Mouse (Mus musculus) retina, adult 2 months (tissue): ENCODE data around the gene Lix1l.
"Not testable (repeated sequence)": the region's sequence is repeated elsewhere in the genome, so short reads cannot be mapped to it uniquely, and the experiment has no call there.

Source experiments
- DNase-seq: peaks from one replicate; pipeline ENCODE4 v3.0.0-alpha.2; 2012; ENCODE audit warnings: low read depth, low spot score

Lix1l gene

GRCm38 (mm10) chr3:96629729-96630600 lies 29.0 kb downstream of the Lix1l start, which contains the start of gene Rbm8a:
Rbm8a (plus strand) TSS chr3:96629933.
- peak; percentile 98 for DNase-seq

- no peak for DNase-seq
Observed at GRCm38 (mm10) chr3:96632058-96632457, 31.1 kb downstream of the Lix1l start.

DNA sequence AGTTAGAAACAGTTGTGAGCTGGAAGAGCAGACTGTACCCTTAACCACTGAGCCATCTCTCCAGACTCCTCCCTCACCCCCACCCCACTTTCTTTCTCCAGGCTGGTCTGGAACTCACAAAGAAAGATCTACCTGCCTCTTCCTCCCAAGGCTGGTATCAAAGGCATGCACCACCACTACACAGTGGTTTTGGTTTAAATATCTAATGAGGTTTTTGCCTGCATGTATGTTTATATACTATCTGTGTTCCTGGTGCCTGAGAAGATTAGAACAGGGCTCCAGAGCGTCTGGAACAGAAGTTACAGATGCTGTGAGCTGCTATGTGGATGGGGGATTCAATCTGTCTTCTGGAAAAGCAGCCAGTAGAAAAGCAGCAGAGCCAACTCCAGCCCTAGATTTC lies 33.1 kb downstream of the Lix1l start:
- no peak for DNase-seq

- DNase-seq: peak; percentile 69
Observed at GRCm38 (mm10) chr3:96634928-96635879, 34.3 kb downstream of the Lix1l start, which contains the start of the genes Pex11b and Gm42957. Pex11b (plus strand) TSS chr3:96635376. Gm42957 (plus strand) TSS chr3:96635474.

- DNase-seq: no peak
Observed at GRCm38 (mm10) chr3:96635906-96636305, 35.0 kb downstream of the Lix1l start.

- DNase-seq: no peak
Observed at GRCm38 (mm10) chr3:96636448-96636847, 35.5 kb downstream of the Lix1l start.

GRCm38 (mm10) chr3:96639219-96639618 lies 38.3 kb downstream of the Lix1l start:
- no peak for DNase-seq

- DNase-seq: no peak
Observed at GRCm38 (mm10) chr3:96645018-96645649, 44.2 kb downstream of the Lix1l start, which contains the start of gene Itga10. Itga10 (plus strand) TSS chr3:96645584.

GRCm38 (mm10) chr3:96647365-96647764 lies 46.4 kb downstream of the Lix1l start:
- DNase-seq: no peak

DNA sequence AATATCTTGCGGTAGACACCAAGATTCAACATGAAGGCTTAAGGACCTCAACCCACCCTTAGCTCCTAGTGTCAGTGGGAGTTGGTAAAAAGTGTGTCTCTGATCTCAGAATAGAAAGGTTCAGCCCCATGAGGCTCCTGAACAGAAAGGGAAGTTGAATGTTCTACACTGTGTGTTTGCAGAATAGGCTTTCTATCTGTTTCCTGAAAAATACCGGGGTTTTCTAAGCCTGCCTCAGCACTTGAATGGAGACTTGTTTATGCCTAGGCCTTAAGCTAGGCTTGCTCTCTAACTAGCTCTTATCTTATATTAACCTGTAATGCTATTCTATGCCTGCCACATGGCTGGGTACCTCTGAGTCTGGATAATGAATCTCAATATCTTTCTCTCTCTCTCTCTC lies 60.0 kb downstream of the Lix1l start:
- no peak for DNase-seq

- DNase-seq: no peak
Observed at GRCm38 (mm10) chr3:96662731-96663316, 61.9 kb downstream of the Lix1l start.

DNA sequence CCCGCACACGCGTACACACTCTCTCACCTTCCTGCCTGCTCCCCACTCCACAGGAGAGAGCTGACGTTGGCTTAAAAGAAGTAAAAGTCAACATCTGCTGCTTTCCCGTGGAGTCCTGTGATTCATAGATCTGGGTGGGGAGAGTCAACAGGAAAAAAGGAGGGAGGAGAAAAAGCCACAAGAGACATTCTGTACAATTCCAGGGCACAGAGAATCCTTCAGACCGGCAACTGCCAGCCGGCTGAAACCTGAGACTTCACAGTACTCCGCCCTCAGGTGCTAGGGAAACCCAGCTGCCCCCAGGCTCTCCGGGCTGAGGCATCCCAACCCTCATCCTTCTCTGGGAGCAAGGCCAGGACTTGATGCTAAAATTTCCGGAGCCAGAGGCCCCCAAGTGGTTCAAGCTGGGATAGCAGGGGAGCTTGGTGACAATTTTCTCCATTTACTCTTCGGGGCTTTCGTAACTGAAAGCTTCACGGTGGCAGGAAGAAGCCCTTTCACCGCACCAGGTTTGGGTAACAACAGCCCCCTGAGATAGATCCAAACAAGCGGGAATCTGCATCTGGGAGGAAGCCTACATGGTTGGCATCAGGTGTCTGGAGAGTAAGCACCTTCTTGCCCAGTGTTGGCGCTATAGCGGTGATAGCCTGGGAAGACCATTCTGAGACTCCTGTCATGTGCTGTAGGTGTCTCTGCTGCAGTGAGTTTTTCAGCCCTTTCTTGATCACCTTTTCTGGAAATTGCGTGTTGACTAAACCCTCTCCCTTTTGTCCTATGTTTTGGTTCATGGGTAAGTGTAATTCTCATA lies 62.7 kb downstream of the Lix1l start:
- DNase-seq: no peak

- DNase-seq: not testable (repeated sequence)
Observed at GRCm38 (mm10) chr3:96665732-96666363, 64.9 kb downstream of the Lix1l start.

DNA sequence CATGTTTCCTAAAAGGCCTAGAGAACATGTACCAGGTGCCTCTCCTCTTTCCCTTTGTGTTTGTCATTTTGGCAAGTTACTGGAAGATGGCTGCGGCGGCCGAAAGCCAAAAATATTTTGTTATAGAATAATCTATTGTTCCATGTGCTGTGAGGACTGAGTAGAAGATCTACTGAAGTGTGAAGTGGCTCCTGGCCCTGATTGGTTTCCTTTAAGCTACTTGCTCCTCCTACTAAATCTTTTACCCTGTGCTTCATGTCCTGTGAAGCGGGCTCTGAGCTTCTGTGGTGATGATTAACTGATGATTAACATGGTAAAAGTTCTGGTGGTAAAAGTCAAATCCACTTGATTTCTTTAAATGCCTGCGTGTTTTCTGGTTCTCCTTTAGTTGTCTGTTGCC lies 66.0 kb downstream of the Lix1l start:
- DNase-seq: no peak

- DNase-seq: no peak
Observed at GRCm38 (mm10) chr3:96667316-96667715, 66.4 kb downstream of the Lix1l start.

GRCm38 (mm10) chr3:96668424-96669067 lies 67.6 kb downstream of the Lix1l start:
- DNase-seq: no peak

GRCm38 (mm10) chr3:96669727-96670468 lies 68.9 kb downstream of the Lix1l start, which contains the start of gene Ankrd35:
Ankrd35 (plus strand) TSS chr3:96670131.
- no peak for DNase-seq

DNA sequence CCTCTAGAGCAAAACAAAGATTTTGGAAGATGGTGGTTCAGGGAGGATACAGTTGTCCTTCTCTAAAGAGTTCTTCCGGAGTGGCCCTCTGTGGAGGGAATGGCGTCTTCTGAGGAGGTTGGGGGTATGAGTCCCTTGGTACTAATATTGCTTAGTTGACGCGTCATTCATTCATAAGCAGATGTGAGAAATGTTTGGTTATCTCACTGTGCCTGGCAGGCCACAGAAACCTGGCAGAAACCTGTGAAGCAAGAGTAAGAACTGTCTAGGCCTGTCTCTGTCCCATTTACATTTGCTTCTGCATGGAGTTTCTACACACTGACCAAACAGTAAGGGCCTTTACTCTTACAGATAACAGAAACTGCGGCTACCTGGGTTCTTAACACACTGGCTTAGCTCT lies 70.6 kb downstream of the Lix1l start:
- no peak for DNase-seq

DNA sequence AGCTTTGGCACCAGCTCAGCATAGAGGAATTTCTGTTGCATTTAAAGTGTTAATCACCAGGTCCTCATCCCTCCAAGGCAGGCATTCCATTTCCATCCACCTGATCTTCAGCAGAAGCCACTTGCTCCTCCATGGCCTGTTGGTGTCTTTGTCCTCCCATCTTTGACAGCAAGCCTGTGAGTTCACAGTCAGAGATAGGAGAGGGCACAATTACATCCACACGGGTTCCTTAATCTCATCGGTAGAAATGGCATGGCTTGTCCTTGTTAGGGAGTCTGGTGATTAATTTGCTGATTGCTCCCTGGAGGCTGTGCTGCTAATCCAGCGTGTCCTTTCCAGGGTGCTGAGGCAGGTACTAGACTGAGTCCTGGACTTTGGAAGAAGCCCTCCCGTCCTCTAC lies 72.6 kb downstream of the Lix1l start:
- no peak for DNase-seq
